Mouse (Mus musculus): ENCODE results near the gene Mrps33.
A peak's percentile ranks its signal among the peaks of the same experiment; 100 is the strongest.

The Mrps33 gene

GRCm38 (mm10) chr6:39810612-39811116 is at the start of gene Mrps33:
Gene Mrps33 (minus strand): TSS chr6:39810988.
- Histone ChIP-seq H3K27me3 (ENCODE audit: control insufficient read depth, insufficient read depth, low read length, poor library complexity, severe bottlenecking) (no peaks in the 10 kb centered on the region), H3K36me3 (ENCODE audit: control insufficient read depth, insufficient read depth, low read length, poor library complexity, severe bottlenecking) (no peaks in the 10 kb centered on the region)
- DNase-seq (ENCODE audit: low read depth, low spot score): peak; percentile 97

GRCm38 (mm10) chr6:39849667-39850066 is 38.9 kb upstream of the Mrps33 start:
- no peak for DNase-seq (ENCODE audit: low read depth, low spot score)
- Histone ChIP-seq H3K27me3 (ENCODE audit: control insufficient read depth, insufficient read depth, low read length, poor library complexity, severe bottlenecking) (no peaks in the 10 kb centered on the region), H3K36me3 (ENCODE audit: control insufficient read depth, insufficient read depth, low read length, poor library complexity, severe bottlenecking) (no peaks in the 10 kb centered on the region)

GRCm38 (mm10) chr6:39848766-39849165 is 38.0 kb upstream of the Mrps33 start:
- peak; percentile 6 for DNase-seq (ENCODE audit: low read depth, low spot score)
- Histone ChIP-seq H3K27me3 (ENCODE audit: control insufficient read depth, insufficient read depth, low read length, poor library complexity, severe bottlenecking) (no peaks in the 10 kb centered on the region), H3K36me3 (ENCODE audit: control insufficient read depth, insufficient read depth, low read length, poor library complexity, severe bottlenecking) (no peaks in the 10 kb centered on the region)

- DNase-seq (ENCODE audit: low read depth, low spot score): no peak
- no peaks in the 10 kb centered on the region for H3K36me3 ChIP-seq (ENCODE audit: control insufficient read depth, insufficient read depth, low read length, poor library complexity, severe bottlenecking)
- no peaks in the 10 kb centered on the region for H3K27me3 ChIP-seq (ENCODE audit: control insufficient read depth, insufficient read depth, low read length, poor library complexity, severe bottlenecking)
These were observed 36.8 kb upstream of the Mrps33 start for GRCm38 (mm10) chr6:39847538-39847937.

GRCm38 (mm10) chr6:39843698-39844342 is 33.0 kb upstream of the Mrps33 start:
- Histone ChIP-seq H3K27me3 (ENCODE audit: control insufficient read depth, insufficient read depth, low read length, poor library complexity, severe bottlenecking) (no peaks in the 10 kb centered on the region), H3K36me3 (ENCODE audit: control insufficient read depth, insufficient read depth, low read length, poor library complexity, severe bottlenecking) (no peaks in the 10 kb centered on the region)
- no peak for DNase-seq (ENCODE audit: low read depth, low spot score)

- no peaks in the 10 kb centered on the region for H3K27me3 ChIP-seq (ENCODE audit: control insufficient read depth, insufficient read depth, low read length, poor library complexity, severe bottlenecking)
- DNase-seq (ENCODE audit: low read depth, low spot score): no peak
- H3K36me3 ChIP-seq (ENCODE audit: control insufficient read depth, insufficient read depth, low read length, poor library complexity, severe bottlenecking): no peaks in the 10 kb centered on the region
These were observed 17.9 kb upstream of the Mrps33 start for GRCm38 (mm10) chr6:39828736-39829135.

GRCm38 (mm10) chr6:39821241-39821640 is 10.5 kb upstream of the Mrps33 start:
- no peaks in the 10 kb centered on the region for H3K36me3 ChIP-seq (ENCODE audit: control insufficient read depth, insufficient read depth, low read length, poor library complexity, severe bottlenecking)
- no peak for DNase-seq (ENCODE audit: low read depth, low spot score)
- no peaks in the 10 kb centered on the region for H3K27me3 ChIP-seq (ENCODE audit: control insufficient read depth, insufficient read depth, low read length, poor library complexity, severe bottlenecking)

- no peaks in the 10 kb centered on the region for H3K36me3 ChIP-seq (ENCODE audit: control insufficient read depth, insufficient read depth, low read length, poor library complexity, severe bottlenecking)
- peak; percentile 14 for DNase-seq (ENCODE audit: low read depth, low spot score)
These were observed 8.1 kb upstream of the Mrps33 start for GRCm38 (mm10) chr6:39818922-39819321.

GRCm38 (mm10) chr6:39808511-39808910 is 2.3 kb downstream of the Mrps33 start:
- Histone ChIP-seq H3K27me3 (ENCODE audit: control insufficient read depth, insufficient read depth, low read length, poor library complexity, severe bottlenecking) (no peaks in the 10 kb centered on the region), H3K36me3 (ENCODE audit: control insufficient read depth, insufficient read depth, low read length, poor library complexity, severe bottlenecking) (no peaks in the 10 kb centered on the region)
- DNase-seq (ENCODE audit: low read depth, low spot score): no peak

More at GRCm38 (mm10) chr6:39818922-39819321, 8.1 kb upstream of the Mrps33 start:
- no peaks in the 10 kb centered on the region for H3K27me3 ChIP-seq (ENCODE audit: control insufficient read depth, insufficient read depth, low read length, poor library complexity, severe bottlenecking)

- DNase-seq (ENCODE audit: low read depth, low spot score): no peak
- peaks cover 3% of the 10 kb centered on the region; the same call in 1 of the 2 replicates for H3K36me3 ChIP-seq (ENCODE audit: control insufficient read depth, insufficient read depth, low read length, poor library complexity, severe bottlenecking)
- H3K27me3 ChIP-seq (ENCODE audit: control insufficient read depth, insufficient read depth, low read length, poor library complexity, severe bottlenecking): no peaks in the 10 kb centered on the region
These were observed 3.7 kb downstream of the Mrps33 start for GRCm38 (mm10) chr6:39807050-39807560.

GRCm38 (mm10) chr6:39806336-39806735 is 4.5 kb downstream of the Mrps33 start:
- no peak for DNase-seq (ENCODE audit: low read depth, low spot score)
- Histone ChIP-seq H3K27me3 (ENCODE audit: control insufficient read depth, insufficient read depth, low read length, poor library complexity, severe bottlenecking) (no peaks in the 10 kb centered on the region), H3K36me3 (ENCODE audit: control insufficient read depth, insufficient read depth, low read length, poor library complexity, severe bottlenecking) (peaks cover 3% of the 10 kb centered on the region; the same call in 1 of the 2 replicates)

- no peaks in the 10 kb centered on the region for H3K27me3 ChIP-seq (ENCODE audit: control insufficient read depth, insufficient read depth, low read length, poor library complexity, severe bottlenecking)
- H3K36me3 ChIP-seq (ENCODE audit: control insufficient read depth, insufficient read depth, low read length, poor library complexity, severe bottlenecking): peaks cover 5% of the 10 kb centered on the region; the same call in 1 of the 2 replicates
- no peak for DNase-seq (ENCODE audit: low read depth, low spot score)
These were observed 4.9 kb downstream of the Mrps33 start for GRCm38 (mm10) chr6:39805916-39806315.

GRCm38 (mm10) chr6:39800977-39801376 is 9.8 kb downstream of the Mrps33 start:
- Histone ChIP-seq H3K36me3 (ENCODE audit: control insufficient read depth, insufficient read depth, low read length, poor library complexity, severe bottlenecking) (peaks cover 5% of the 10 kb centered on the region; the same call in 1 of the 2 replicates), H3K27me3 (ENCODE audit: control insufficient read depth, insufficient read depth, low read length, poor library complexity, severe bottlenecking) (no peaks in the 10 kb centered on the region)
- no peak for DNase-seq (ENCODE audit: low read depth, low spot score)

GRCm38 (mm10) chr6:39797076-39797475 is 13.7 kb downstream of the Mrps33 start:
- H3K36me3 ChIP-seq (ENCODE audit: control insufficient read depth, insufficient read depth, low read length, poor library complexity, severe bottlenecking): 0 out of 2 replicates have a peak, but pooled peaks cover 2% of the 10 kb centered on the region
- H3K27me3 ChIP-seq (ENCODE audit: control insufficient read depth, insufficient read depth, low read length, poor library complexity, severe bottlenecking): no peaks in the 10 kb centered on the region
- DNase-seq (ENCODE audit: low read depth, low spot score): no peak

- Histone ChIP-seq H3K36me3 (ENCODE audit: control insufficient read depth, insufficient read depth, low read length, poor library complexity, severe bottlenecking) (0 out of 2 replicates have a peak, but pooled peaks cover 2% of the 10 kb centered on the region), H3K27me3 (ENCODE audit: control insufficient read depth, insufficient read depth, low read length, poor library complexity, severe bottlenecking) (no peaks in the 10 kb centered on the region)
- no peak for DNase-seq (ENCODE audit: low read depth, low spot score)
These were observed 14.6 kb downstream of the Mrps33 start for GRCm38 (mm10) chr6:39796150-39796549.

Measured in splenic B cell, adult 2 months (primary cell).